Mouse (Mus musculus) cerebellum, adult 18-20 months (tissue): ENCODE measurements at regions not wholly inside any gene's neighbourhood (a gene's known extent, or its start where the extent isn't known, plus 50 kb on each side); places are given as distances from the start of the nearest gene placed in this dataset.

Source experiments
- DNase-seq, 2 experiments: peaks; one replicate each; pipeline ENCODE4 v3.0.0; 2021

DNA sequence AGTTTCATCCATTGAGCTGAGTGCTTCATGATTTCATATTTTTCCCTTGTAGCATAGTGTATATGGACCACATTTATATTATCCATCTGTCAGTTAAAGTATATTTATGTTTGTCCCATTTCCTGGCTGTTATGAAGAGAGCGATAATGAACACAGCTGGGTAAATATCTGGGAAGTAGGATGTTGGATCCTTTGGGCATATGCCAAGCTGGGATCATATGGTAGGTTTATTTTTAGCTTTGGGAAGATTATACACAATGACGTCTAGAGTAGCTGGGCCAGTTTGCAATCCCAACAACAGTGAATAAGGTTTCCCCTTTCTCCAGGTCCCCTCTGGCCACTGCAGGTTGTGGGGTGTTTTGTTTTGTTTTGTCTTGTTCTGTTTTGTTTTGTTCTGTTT is 164.5 kb downstream of the Gm765 start:
- DNase-seq: no peak

DNA sequence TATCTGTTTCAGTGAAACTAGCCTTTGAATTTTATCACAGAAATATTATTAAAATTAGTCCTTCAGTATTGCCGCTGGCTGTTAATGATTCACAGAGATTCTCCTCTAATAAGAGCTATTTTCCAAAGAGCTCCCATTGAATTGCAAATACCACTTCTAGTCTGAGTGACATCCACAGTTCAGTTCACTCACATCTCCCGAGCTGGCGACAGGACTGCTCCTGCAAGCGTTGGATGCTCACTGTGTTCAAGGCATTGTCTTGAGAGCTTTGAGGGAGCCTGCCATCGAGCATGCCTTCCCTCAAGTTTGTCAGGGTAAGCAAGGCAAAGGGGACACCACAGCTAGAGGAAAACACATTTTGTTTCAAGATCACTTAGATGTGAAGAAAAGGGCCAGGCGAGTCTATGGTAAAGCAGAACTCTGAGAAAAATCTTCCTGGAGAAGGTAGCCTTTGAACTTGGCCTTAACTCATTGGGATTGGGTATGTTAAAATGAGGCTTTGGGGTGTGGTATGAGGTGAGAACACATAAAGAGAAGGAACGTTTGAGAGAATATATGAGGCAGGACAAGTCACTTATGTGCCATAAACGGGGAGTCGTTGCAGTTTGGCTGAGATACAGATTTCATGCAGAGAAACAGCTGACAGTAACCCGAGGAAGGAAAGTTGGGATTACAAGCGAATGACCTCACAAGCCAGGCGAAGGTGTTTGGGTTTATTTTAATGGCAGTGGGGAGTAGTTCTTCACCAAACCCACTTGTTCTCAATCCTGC is 193.3 kb downstream of the Gm765 start:
- no peak for DNase-seq

DNA sequence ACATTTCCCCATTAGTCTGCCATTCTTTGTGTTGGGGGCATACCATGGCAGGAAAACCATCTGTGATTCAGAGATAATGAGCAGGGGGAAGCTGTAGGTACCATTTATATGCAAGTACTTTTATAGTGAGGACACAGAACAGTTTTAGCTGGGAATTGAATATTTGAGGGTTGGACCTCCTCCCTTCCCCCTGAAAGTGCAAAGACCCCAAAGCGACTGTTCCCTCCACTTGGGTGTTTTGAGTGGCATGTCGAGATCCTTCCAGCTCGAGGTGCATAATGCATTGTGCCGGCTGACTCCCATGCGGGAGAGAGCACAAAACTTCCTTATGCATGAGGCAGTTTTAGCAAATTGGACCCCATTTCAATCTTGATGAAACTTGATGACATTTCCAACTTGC is 194.7 kb downstream of the Gm765 start:
- no peak for DNase-seq

- DNase-seq: peak in 1 of 2 experiments; percentile 7
Measured at GRCm38 (mm10) chr6:98132931-98133330, 209.6 kb downstream of the Gm765 start.

GRCm38 (mm10) chr6:98125434-98125833 is 217.1 kb downstream of the Gm765 start:
- no peak for DNase-seq

DNA sequence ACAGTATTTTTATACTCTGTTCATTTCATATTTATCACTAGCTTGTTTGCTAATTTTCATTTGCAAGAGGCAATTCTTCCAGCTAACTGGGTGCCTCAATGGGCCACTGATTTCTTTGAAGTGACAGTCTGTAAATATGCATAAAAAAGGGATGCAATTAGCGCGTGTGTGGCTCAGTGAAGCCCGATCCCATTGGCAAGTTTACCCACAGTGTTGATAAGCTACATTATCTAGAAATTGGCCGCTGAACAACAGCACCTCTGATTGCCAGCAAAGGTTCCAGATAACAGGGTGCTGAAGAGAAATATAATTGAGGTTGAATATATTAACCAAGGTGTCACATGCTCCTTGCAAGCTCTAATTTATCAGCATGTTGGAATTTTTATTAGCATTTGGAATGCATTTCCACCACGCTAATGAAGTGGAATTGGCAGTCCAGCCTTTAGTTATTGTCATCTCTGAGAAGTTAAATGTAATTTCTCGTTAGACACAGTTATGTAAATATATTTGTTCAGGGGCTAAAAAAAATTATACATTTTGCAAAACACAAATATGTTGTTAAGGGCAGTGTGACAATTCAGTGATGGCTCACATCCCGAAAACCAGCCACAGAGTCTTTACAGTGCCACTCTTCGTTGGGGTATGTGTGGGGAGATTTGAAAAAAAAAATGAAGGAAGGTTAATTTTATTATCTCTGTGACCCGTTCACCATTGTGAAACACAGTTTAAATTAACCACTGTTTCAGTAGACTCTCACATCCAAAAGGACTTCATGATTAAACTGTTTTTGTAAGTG is 224.0 kb downstream of the Gm765 start:
- DNase-seq: no peak

DNA sequence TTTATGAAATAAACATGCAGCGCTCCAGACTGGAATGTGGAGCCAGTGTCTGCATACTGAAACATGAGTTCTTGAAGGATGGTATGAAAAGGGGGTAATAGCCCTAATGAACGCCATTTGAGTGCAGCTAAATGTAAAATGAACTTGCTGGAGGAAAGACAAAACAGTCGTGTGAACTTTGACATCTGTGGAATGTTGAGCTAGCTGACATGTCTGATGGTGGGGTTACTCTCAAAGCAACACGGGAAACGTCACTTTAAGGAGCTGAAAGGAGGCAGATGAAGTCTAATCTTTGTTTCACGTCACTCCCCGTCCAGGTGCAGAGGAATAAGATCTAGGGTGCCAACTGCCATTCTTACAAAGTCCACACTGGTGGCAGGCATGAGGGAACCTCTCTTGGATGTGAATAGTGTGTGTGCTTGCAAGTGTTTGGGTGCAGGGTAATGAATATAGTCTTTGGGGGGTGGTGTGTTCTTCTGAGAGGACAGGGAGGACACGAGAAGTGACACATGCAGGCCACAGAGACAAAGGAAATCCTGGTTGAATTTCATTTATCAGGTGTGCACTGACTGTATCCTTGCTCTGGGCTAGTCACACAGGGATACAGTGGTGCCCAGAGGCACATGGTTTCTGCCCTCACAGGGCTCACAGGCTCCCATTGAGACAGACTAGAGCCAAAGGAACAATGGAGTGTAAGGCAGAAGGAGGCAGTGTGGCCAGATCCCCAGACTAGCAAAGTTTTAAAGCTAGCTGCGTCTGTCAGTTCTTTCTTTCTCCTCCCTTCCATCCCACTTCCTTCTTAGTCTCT is 228.0 kb downstream of the Gm765 start:
- no peak for DNase-seq

GRCm38 (mm10) chr6:98113708-98114107 is 228.8 kb downstream of the Gm765 start:
- no peak for DNase-seq

- no peak for DNase-seq
Measured at GRCm38 (mm10) chr6:98112495-98113115, 229.9 kb downstream of the Gm765 start.

DNA sequence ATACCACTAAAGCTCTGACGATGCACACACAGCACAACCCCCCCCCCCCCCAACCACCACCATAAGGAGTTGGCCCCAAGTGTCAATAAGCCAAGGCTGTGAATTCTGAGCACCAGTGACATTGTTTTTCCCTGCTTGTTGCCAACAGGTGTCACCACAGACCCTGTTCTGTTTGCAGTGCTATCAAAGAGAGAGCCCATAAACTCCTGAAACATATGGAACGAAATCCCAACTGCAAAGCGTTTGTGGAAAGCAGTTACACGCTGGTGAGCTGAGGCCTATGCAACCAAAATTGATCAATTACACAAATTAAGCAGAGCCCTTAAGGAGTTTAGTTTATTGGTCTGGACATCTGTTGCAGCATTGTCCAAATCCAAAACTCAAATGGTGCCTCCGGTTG is 235.4 kb downstream of the Gm765 start:
- no peak for DNase-seq

GRCm38 (mm10) chr6:98105280-98106090 is 237.1 kb downstream of the Gm765 start:
- peak; percentile 74 to 75 for DNase-seq

GRCm38 (mm10) chr6:98104432-98104831 is 238.1 kb downstream of the Gm765 start:
- DNase-seq: no peak

DNA sequence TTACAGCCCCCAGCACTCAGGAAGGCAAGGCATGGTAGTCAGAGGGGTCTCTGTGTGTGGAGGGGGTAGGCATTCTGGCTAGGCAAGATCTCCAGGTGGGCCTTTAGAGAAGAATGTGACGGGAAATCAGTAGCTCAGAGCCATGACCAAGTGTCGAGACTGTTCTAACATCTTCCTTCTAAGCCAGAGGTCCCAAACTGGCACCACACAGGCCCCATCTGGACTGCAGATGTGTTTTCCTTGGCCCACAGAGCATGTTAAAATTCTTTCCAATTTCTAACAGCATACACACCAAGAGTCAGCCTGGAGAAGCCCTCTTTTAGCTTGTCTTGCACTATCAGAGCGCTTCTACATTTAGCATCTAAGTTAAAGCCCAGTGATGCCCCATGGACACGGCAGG is 241.5 kb downstream of the Gm765 start:
- DNase-seq: no peak

- DNase-seq: no peak
Measured at GRCm38 (mm10) chr6:98099126-98099525, 243.4 kb downstream of the Gm765 start.

- DNase-seq: no peak
Measured at GRCm38 (mm10) chr6:98095243-98095642, 247.3 kb downstream of the Gm765 start.

GRCm38 (mm10) chr6:98089185-98089584 is 253.4 kb downstream of the Gm765 start:
- DNase-seq: peak in 1 of 2 experiments; percentile 7

DNA sequence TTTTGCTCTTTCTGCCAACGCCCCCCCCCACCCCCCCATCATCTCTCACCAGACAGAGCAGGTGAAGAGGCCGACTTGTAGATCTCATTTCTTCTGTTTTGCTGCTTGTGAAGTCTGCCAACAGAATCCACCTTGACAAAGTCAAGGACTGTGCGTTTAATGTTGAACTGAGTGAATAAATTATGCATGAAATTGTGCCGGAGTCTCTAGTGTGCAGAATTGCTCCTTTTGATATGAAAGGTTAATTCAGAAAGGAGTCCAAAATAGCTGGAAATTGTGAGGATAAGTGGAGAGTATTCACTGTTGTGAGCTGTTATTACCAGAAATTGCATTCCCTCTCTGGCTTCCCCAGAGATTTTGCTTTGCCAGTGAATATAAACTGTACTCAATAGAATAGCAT is 262.5 kb downstream of the Gm765 start:
- no peak for DNase-seq
